Mouse (Mus musculus): ENCODE measurements at regions not wholly inside any gene's neighbourhood (a gene's known extent, or its start where the extent isn't known, plus 50 kb on each side); places are given as distances from the start of the nearest gene placed in this dataset.

DNA sequence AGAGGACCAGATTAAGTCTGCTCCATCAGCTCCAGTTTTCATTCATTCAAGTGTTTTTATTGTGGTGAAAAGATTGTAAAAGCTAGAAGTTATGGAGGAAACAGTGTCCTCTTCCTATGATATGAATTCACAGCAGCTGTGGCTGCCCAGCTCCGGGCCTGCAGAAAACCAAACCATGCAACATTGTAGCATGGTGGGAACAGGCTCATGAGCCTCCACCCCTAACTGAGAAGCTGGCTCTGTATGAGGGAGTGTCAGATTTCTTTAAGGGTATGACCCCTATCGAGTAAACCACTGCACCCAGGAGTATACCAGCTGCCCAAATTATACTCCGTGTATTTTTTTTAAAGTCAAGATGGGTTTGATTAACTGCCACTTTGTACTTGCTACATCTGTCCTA is 189.4 kb downstream of the Atp23 start:
- Histone ChIP-seq H3K4me1 (replicated peaks) (no peaks in the 10 kb centered on the region), H3K4me3 (replicated peaks) (no peak overlapping the region), H3K27me3 (replicated peaks) (no peaks in the 10 kb centered on the region), H3K9ac (no peak overlapping the region), H3K27ac (no peak overlapping the region), H3K9me3 (no peaks in the 10 kb centered on the region), H3K4me2 (replicated peaks) (no peak overlapping the region), H3K36me3 (no peaks in the 10 kb centered on the region)
- 34% methylated on average over 3 of the region's 3 CpGs for WGBS
- ATAC-seq = no peak

GRCm38 (mm10) chr10:126709219-126709917 is 191.8 kb downstream of the Atp23 start:
- Histone ChIP-seq H3K27me3 (replicated peaks) (no peaks in the 10 kb centered on the region), H3K9me3 (no peaks in the 10 kb centered on the region), H3K4me2 (replicated peaks) (no peak overlapping the region), H3K9ac (no peak overlapping the region), H3K4me1 (replicated peaks) (no peaks in the 10 kb centered on the region), H3K36me3 (no peaks in the 10 kb centered on the region), H3K27ac (no peak overlapping the region), H3K4me3 (replicated peaks) (no peak overlapping the region)
- 65% methylated on average over 14 of the region's 14 CpGs for WGBS
- no peak for ATAC-seq

DNA sequence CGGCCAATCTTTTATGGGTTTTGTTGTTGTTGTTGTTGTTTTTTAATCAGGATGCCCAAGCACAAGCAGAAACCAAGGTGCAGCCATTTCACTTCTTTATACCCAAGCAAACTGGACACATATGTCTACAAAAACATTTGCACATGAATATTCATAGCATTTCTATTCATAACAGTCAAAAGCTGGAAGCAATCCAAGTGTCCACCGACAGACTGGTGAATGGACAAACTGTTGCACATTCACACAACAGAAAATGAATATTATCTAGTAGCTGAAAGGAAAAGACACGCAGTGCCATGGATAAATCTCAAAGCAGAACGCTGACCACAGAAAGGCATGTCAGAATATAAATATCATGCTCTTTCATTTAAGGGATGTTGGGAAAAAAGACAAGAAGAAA is 192.4 kb downstream of the Atp23 start:
- H3K36me3 ChIP-seq = no peaks in the 10 kb centered on the region
- H3K27ac ChIP-seq = no peak overlapping the region
- no peaks in the 10 kb centered on the region for H3K4me1 ChIP-seq (replicated peaks)
- no peak overlapping the region for H3K4me3 ChIP-seq (replicated peaks)
- no peak overlapping the region for H3K4me2 ChIP-seq (replicated peaks)
- WGBS = 61% methylated on average over 4 of the region's 4 CpGs
- H3K9ac ChIP-seq = no peak overlapping the region
- no peak for ATAC-seq
- H3K9me3 ChIP-seq = no peaks in the 10 kb centered on the region
- H3K27me3 ChIP-seq (replicated peaks) = no peaks in the 10 kb centered on the region

- ATAC-seq = no peak
- Histone ChIP-seq H3K36me3 (no peaks in the 10 kb centered on the region), H3K4me1 (replicated peaks) (no peaks in the 10 kb centered on the region), H3K9me3 (no peaks in the 10 kb centered on the region), H3K27ac (no peak overlapping the region), H3K9ac (no peak overlapping the region), H3K4me3 (replicated peaks) (no peak overlapping the region), H3K4me2 (replicated peaks) (no peak overlapping the region), H3K27me3 (replicated peaks) (no peaks in the 10 kb centered on the region)
- 76% methylated on average over 4 of the region's 4 CpGs for WGBS
Observed at GRCm38 (mm10) chr10:126708215-126708614, 192.9 kb downstream of the Atp23 start.

DNA sequence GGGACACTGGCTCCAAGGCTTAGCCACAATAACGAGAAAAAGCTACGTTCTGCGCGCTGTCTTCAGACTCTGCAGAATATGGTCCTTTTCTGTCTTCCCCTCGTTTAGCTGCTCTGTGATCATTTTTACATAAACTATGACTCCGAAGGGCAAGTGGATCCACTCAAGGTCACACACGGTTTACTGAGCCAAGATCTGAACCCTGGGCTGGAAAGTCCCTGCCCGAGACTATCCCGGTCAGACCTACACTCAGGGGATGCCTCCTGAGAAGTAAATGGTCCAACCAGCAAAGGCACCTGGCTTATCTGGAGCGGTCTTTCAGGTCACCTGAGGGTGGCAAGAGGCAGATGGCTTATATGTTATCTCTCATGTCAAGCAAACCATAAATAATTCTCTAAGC is 204.1 kb downstream of the Atp23 start:
- Histone ChIP-seq H3K4me3 (replicated peaks) (no peak overlapping the region), H3K9ac (no peak overlapping the region), H3K27me3 (replicated peaks) (no peaks in the 10 kb centered on the region), H3K9me3 (no peaks in the 10 kb centered on the region), H3K27ac (no peak overlapping the region), H3K4me2 (replicated peaks) (no peak overlapping the region), H3K36me3 (no peaks in the 10 kb centered on the region), H3K4me1 (replicated peaks) (no peaks in the 10 kb centered on the region)
- no peak for ATAC-seq
- 70% methylated on average over 10 of the region's 10 CpGs for WGBS

DNA sequence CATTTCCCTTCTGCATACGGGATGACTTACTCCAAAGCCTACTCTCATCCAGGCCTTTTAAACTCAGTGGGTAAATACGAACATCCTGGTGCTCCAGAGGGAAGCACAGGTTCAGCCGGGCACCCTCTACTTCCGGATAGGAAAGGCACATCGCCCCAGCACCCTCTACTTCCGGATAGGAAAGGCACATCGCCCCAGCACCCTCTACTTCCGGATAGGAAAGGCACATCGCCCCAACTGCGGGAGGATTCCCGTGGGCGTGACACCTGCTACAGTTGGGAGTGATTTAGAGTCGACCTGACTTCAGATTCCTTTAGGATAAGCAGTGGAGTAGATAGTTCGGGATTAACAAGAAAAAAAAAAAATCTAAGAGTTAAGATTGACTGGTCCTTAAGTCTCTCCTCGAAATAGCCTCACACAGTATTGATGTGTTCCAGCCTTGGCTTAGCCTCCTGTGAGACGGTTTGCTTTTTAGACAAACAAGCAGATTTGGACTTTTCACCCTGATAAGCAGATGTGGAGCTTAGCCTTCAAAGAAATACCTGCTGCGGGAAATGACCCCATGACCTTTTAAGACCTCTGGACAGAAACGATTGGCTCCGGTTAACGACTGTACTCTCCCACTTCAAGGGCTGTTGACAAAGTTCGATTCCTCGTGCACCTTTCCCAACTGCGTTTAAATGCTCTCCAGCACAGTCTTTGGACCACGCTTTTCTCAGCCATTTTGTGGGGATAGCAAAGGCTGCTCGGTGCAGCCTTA is 210.1 kb downstream of the Atp23 start:
- WGBS = 45% methylated on average over 25 of the region's 25 CpGs
- Histone ChIP-seq H3K4me3 (replicated peaks) (no peak overlapping the region), H3K27me3 (replicated peaks) (no peaks in the 10 kb centered on the region), H3K9me3 (no peaks in the 10 kb centered on the region), H3K4me1 (replicated peaks) (no peaks in the 10 kb centered on the region), H3K4me2 (replicated peaks) (no peak overlapping the region), H3K9ac (no peak overlapping the region), H3K27ac (no peak overlapping the region), H3K36me3 (no peaks in the 10 kb centered on the region)
- ATAC-seq = no peak

- ATAC-seq = no peak
- H3K4me3 ChIP-seq (replicated peaks) = no peak overlapping the region
- H3K27me3 ChIP-seq (replicated peaks) = no peaks in the 10 kb centered on the region
- no peak overlapping the region for H3K27ac ChIP-seq
- no peaks in the 10 kb centered on the region for H3K36me3 ChIP-seq
- H3K9ac ChIP-seq = no peak overlapping the region
- no peaks in the 10 kb centered on the region for H3K4me1 ChIP-seq (replicated peaks)
- H3K4me2 ChIP-seq (replicated peaks) = no peak overlapping the region
- no peaks in the 10 kb centered on the region for H3K9me3 ChIP-seq
- WGBS = 16% methylated on average over 12 of the region's 12 CpGs
Observed at GRCm38 (mm10) chr10:126680275-126681184, 220.6 kb downstream of the Atp23 start.

DNA sequence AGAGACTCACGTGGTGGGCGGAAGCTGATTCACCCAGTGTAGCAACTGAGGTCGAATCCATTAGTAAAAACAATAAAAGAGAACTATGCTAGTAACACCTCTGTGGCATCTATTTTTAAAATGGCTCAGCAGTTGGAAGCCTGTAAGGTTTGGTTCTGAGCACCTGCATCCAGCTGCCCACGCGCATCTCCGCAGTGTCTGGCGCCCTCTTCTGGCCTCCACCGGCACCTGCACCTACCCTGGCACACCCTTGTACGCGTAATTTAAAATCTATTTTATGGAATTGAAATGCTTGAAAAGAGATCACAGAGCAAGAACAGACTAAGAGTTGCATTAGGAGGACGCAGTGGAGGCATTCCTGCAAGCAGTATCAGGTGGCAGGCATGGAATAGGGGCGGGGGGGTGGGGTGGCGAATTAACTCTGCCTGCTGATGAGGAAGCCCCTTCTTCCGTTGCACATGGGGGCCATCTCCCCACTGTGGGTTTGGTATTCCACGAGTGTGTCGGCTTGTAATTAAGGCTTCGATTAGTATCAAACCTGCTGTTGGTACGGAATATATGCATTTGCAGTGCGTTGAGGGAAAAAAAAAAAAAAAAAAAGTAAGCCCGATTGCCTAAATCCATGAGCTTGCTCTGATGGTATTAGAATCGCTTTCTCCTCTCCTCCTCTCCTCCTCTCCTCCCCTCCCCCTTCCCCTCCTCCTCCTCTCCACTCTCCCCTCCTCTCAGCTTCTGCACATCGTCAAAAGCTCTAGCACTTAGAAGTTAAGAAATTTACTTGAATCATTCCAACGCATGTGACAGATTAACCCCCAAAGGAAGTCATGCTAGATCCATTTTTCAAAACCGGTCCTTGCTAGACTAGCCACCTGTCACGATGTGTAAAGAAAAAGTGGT is 221.7 kb downstream of the Atp23 start:
- Histone ChIP-seq H3K27ac (no peak overlapping the region), H3K4me1 (replicated peaks) (no peaks in the 10 kb centered on the region), H3K36me3 (no peaks in the 10 kb centered on the region), H3K4me3 (replicated peaks) (no peak overlapping the region), H3K4me2 (replicated peaks) (no peak overlapping the region), H3K9ac (no peak overlapping the region), H3K27me3 (replicated peaks) (no peaks in the 10 kb centered on the region), H3K9me3 (no peaks in the 10 kb centered on the region)
- 32% methylated on average over 25 of the region's 25 CpGs for WGBS
- no peak for ATAC-seq

DNA sequence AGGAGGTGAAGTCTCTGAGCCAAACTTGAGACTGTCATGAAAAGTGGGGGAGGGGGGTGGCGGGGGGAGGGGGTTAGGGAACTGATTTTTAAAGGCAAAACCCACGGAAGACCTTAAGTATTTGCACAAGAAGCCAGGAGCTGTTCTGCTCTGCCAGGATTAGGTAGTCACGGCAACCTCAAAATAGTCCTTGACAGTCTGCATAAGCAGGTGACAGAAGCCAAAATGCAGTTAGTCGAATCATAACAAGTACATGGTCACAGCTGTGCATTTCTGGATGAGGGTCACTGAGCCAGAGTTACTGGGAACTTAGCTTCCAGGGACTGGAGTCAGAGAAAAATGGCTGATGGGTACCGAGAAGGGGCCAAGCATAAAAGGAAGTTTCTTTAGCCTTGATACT is 227.7 kb downstream of the Atp23 start:
- Histone ChIP-seq H3K4me2 (replicated peaks) (no peak overlapping the region), H3K4me1 (replicated peaks) (no peaks in the 10 kb centered on the region), H3K27ac (no peak overlapping the region), H3K9ac (no peak overlapping the region), H3K36me3 (no peaks in the 10 kb centered on the region), H3K27me3 (replicated peaks) (no peaks in the 10 kb centered on the region), H3K4me3 (replicated peaks) (no peak overlapping the region), H3K9me3 (no peaks in the 10 kb centered on the region)
- 45% methylated on average over 5 of the region's 5 CpGs for WGBS
- ATAC-seq = no peak

- no peak for ATAC-seq
- no peak overlapping the region for H3K4me2 ChIP-seq (replicated peaks)
- no peak overlapping the region for H3K4me3 ChIP-seq (replicated peaks)
- H3K4me1 ChIP-seq (replicated peaks) = no peaks in the 10 kb centered on the region
- no peaks in the 10 kb centered on the region for H3K27me3 ChIP-seq (replicated peaks)
- H3K9ac ChIP-seq = no peak overlapping the region
- H3K27ac ChIP-seq = no peak overlapping the region
- H3K9me3 ChIP-seq = no peaks in the 10 kb centered on the region
- H3K36me3 ChIP-seq = no peaks in the 10 kb centered on the region
- 90% methylated on average over 13 of the region's 13 CpGs for WGBS
Observed at GRCm38 (mm10) chr10:126664408-126665083, 236.6 kb downstream of the Atp23 start.

DNA sequence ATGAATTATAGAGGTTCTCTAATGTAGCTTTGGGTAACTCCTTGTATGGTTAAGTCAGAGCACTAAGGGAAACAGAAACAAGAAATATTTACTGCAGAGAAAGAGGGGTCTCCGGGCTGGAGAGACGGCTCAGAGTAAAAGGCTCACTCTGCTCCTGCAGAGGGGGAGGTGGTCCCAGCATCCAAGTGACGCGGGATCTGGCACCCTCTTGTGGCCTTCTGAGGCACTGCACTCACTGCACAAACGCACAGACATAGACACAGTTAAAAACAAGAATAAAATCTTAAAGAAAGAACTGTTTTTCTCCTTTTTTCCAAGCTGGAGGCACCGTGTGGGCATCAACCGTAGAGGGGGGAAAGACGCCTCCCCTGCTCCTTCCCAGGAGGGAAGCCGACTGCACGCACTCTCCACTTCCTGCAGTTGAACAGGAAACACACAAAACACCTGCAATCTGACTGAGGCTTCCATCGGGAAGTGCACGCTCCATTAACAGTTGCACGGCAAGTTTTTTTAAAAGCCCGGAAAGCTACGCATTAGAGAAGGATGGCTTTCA is 237.6 kb downstream of the Atp23 start:
- no peak for ATAC-seq

More for the DNA sequence above, 237.6 kb downstream of the Atp23 start:
- Histone ChIP-seq H3K27me3 (replicated peaks) (no peaks in the 10 kb centered on the region), H3K9ac (no peak overlapping the region), H3K27ac (no peak overlapping the region), H3K4me1 (replicated peaks) (no peaks in the 10 kb centered on the region), H3K9me3 (no peaks in the 10 kb centered on the region), H3K4me2 (replicated peaks) (no peak overlapping the region), H3K36me3 (no peaks in the 10 kb centered on the region), H3K4me3 (replicated peaks) (no peak overlapping the region)
- WGBS = 86% methylated on average over 15 of the region's 15 CpGs
